Mouse (Mus musculus): ENCODE results near the gene Reps2. TPM values are rescaled to one million over a fixed set of nuclear protein-coding genes. Genes with fewer than 3 reads are reported as not detected.

Reps2 gene
- polyA plus RNA-seq, 1 experiment from 2014 or later: 0.09 TPM

- Histone ChIP-seq H3K9me3 (no peaks in the 10 kb centered on the region), H3K36me3 (replicated peaks) (no peaks in the 10 kb centered on the region), H3K4me1 (no peaks in the 10 kb centered on the region), H3K27ac (no peak overlapping the region), H3K27me3 (ENCODE audit: poor library complexity, severe bottlenecking) (peaks cover 79% of the 10 kb centered on the region), H3K4me3 (no peak overlapping the region)
- DNase-seq (ENCODE audit: extremely low spot score, low spot score): no peak
- WGBS: 74% methylated on average over 2 of the region's 2 CpGs
Measured at GRCm38 (mm10) chrX:162568439-162568838, 75.0 kb downstream of the Reps2 start.

- no peaks in the 10 kb centered on the region for H3K4me1 ChIP-seq
- no peak overlapping the region for H3K27ac ChIP-seq
- no peaks in the 10 kb centered on the region for H3K9me3 ChIP-seq
- no peak for DNase-seq (ENCODE audit: extremely low spot score, low spot score)
- H3K36me3 ChIP-seq (replicated peaks): no peaks in the 10 kb centered on the region
- no peak overlapping the region for H3K4me3 ChIP-seq
- WGBS: 92% methylated on average over 4 of the region's 4 CpGs
- peaks cover 77% of the 10 kb centered on the region for H3K27me3 ChIP-seq (ENCODE audit: poor library complexity, severe bottlenecking)
Measured at GRCm38 (mm10) chrX:162565501-162565900, 77.9 kb downstream of the Reps2 start.

GRCm38 (mm10) chrX:162556459-162556841 lies 87.0 kb downstream of the Reps2 start:
- no peak overlapping the region for H3K27ac ChIP-seq
- peaks cover 88% of the 10 kb centered on the region for H3K27me3 ChIP-seq (ENCODE audit: poor library complexity, severe bottlenecking)
- H3K36me3 ChIP-seq (replicated peaks): no peaks in the 10 kb centered on the region
- no peaks in the 10 kb centered on the region for H3K4me1 ChIP-seq
- H3K4me3 ChIP-seq: no peak overlapping the region
- no peak for DNase-seq (ENCODE audit: extremely low spot score, low spot score)
- H3K9me3 ChIP-seq: no peaks in the 10 kb centered on the region
- WGBS: 87% methylated on average over 6 of the region's 6 CpGs

GRCm38 (mm10) chrX:162555729-162556458 lies 87.6 kb downstream of the Reps2 start:
- Histone ChIP-seq H3K36me3 (replicated peaks) (no peaks in the 10 kb centered on the region), H3K27me3 (ENCODE audit: poor library complexity, severe bottlenecking) (peaks cover 88% of the 10 kb centered on the region), H3K4me1 (no peaks in the 10 kb centered on the region), H3K27ac (no peak overlapping the region), H3K9me3 (no peaks in the 10 kb centered on the region), H3K4me3 (no peak overlapping the region)
- no peak for DNase-seq (ENCODE audit: extremely low spot score, low spot score)
- 100% methylated on average over 1 of the region's 1 CpGs for WGBS

GRCm38 (mm10) chrX:162554513-162554912 lies 88.9 kb downstream of the Reps2 start:
- H3K9me3 ChIP-seq: no peaks in the 10 kb centered on the region
- DNase-seq (ENCODE audit: extremely low spot score, low spot score): no peak
- H3K4me3 ChIP-seq: no peak overlapping the region
- no peaks in the 10 kb centered on the region for H3K36me3 ChIP-seq (replicated peaks)
- H3K27ac ChIP-seq: no peak overlapping the region
- peaks cover 90% of the 10 kb centered on the region for H3K27me3 ChIP-seq (ENCODE audit: poor library complexity, severe bottlenecking)
- 89% methylated on average over 3 of the region's 3 CpGs for WGBS
- no peaks in the 10 kb centered on the region for H3K4me1 ChIP-seq

GRCm38 (mm10) chrX:162552383-162552782 lies 91.1 kb downstream of the Reps2 start:
- 60% methylated on average over 8 of the region's 8 CpGs for WGBS
- Histone ChIP-seq H3K27me3 (ENCODE audit: poor library complexity, severe bottlenecking) (peaks cover 91% of the 10 kb centered on the region), H3K4me1 (no peaks in the 10 kb centered on the region), H3K27ac (no peak overlapping the region), H3K4me3 (no peak overlapping the region), H3K36me3 (replicated peaks) (no peaks in the 10 kb centered on the region), H3K9me3 (no peaks in the 10 kb centered on the region)
- no peak for DNase-seq (ENCODE audit: extremely low spot score, low spot score)

GRCm38 (mm10) chrX:162545037-162545436 lies 98.4 kb downstream of the Reps2 start:
- Histone ChIP-seq H3K4me1 (no peaks in the 10 kb centered on the region), H3K9me3 (no peaks in the 10 kb centered on the region), H3K27me3 (ENCODE audit: poor library complexity, severe bottlenecking) (peaks cover 90% of the 10 kb centered on the region), H3K4me3 (no peak overlapping the region), H3K36me3 (replicated peaks) (no peaks in the 10 kb centered on the region), H3K27ac (no peak overlapping the region)
- DNase-seq (ENCODE audit: extremely low spot score, low spot score): no peak

- H3K9me3 ChIP-seq: no peaks in the 10 kb centered on the region
- no peaks in the 10 kb centered on the region for H3K4me1 ChIP-seq
- WGBS: 73% methylated on average over 1 of the region's 1 CpGs
- DNase-seq (ENCODE audit: extremely low spot score, low spot score): no peak
- no peak overlapping the region for H3K4me3 ChIP-seq
- peaks cover 92% of the 10 kb centered on the region for H3K27me3 ChIP-seq (ENCODE audit: poor library complexity, severe bottlenecking)
- no peaks in the 10 kb centered on the region for H3K36me3 ChIP-seq (replicated peaks)
- no peak overlapping the region for H3K27ac ChIP-seq
Measured at GRCm38 (mm10) chrX:162542576-162543227, 100.7 kb downstream of the Reps2 start.

- 98% methylated on average over 1 of the region's 1 CpGs for WGBS
- Histone ChIP-seq H3K4me1 (no peaks in the 10 kb centered on the region), H3K27ac (no peak overlapping the region), H3K4me3 (no peak overlapping the region), H3K36me3 (replicated peaks) (no peaks in the 10 kb centered on the region), H3K9me3 (no peaks in the 10 kb centered on the region), H3K27me3 (ENCODE audit: poor library complexity, severe bottlenecking) (peaks cover 86% of the 10 kb centered on the region)
- DNase-seq (ENCODE audit: extremely low spot score, low spot score): no peak
Measured at GRCm38 (mm10) chrX:162541961-162542360, 101.5 kb downstream of the Reps2 start.

GRCm38 (mm10) chrX:162531016-162531415 lies 112.4 kb downstream of the Reps2 start:
- H3K36me3 ChIP-seq (replicated peaks): no peaks in the 10 kb centered on the region
- no peak overlapping the region for H3K27ac ChIP-seq
- no peaks in the 10 kb centered on the region for H3K9me3 ChIP-seq
- no peak overlapping the region for H3K4me3 ChIP-seq
- H3K4me1 ChIP-seq: no peaks in the 10 kb centered on the region
- DNase-seq (ENCODE audit: extremely low spot score, low spot score): no peak
- peaks cover 74% of the 10 kb centered on the region for H3K27me3 ChIP-seq (ENCODE audit: poor library complexity, severe bottlenecking)
- 99% methylated on average over 2 of the region's 2 CpGs for WGBS

- 33% methylated on average over 2 of the region's 2 CpGs for WGBS
- Histone ChIP-seq H3K4me1 (no peaks in the 10 kb centered on the region), H3K9me3 (no peaks in the 10 kb centered on the region), H3K27me3 (ENCODE audit: poor library complexity, severe bottlenecking) (peaks cover 79% of the 10 kb centered on the region), H3K27ac (no peak overlapping the region), H3K36me3 (replicated peaks) (no peaks in the 10 kb centered on the region), H3K4me3 (no peak overlapping the region)
- no peak for DNase-seq (ENCODE audit: extremely low spot score, low spot score)
Measured at GRCm38 (mm10) chrX:162527240-162527639, 116.2 kb downstream of the Reps2 start.

- no peaks in the 10 kb centered on the region for H3K9me3 ChIP-seq
- DNase-seq (ENCODE audit: extremely low spot score, low spot score): no peak
- peaks cover 97% of the 10 kb centered on the region for H3K27me3 ChIP-seq (ENCODE audit: poor library complexity, severe bottlenecking)
- no peaks in the 10 kb centered on the region for H3K36me3 ChIP-seq (replicated peaks)
- no peaks in the 10 kb centered on the region for H3K4me1 ChIP-seq
- no peak overlapping the region for H3K4me3 ChIP-seq
- no peak overlapping the region for H3K27ac ChIP-seq
- WGBS: 78% methylated on average over 9 of the region's 9 CpGs
Measured at GRCm38 (mm10) chrX:162521831-162522514, 121.5 kb downstream of the Reps2 start.

- no peak for DNase-seq (ENCODE audit: extremely low spot score, low spot score)
- no peaks in the 10 kb centered on the region for H3K36me3 ChIP-seq (replicated peaks)
- no peaks in the 10 kb centered on the region for H3K9me3 ChIP-seq
- WGBS: 61% methylated on average over 4 of the region's 4 CpGs
- peaks cover 97% of the 10 kb centered on the region for H3K27me3 ChIP-seq (ENCODE audit: poor library complexity, severe bottlenecking)
- no peaks in the 10 kb centered on the region for H3K4me1 ChIP-seq
- H3K4me3 ChIP-seq: no peak overlapping the region
- H3K27ac ChIP-seq: no peak overlapping the region
Measured at GRCm38 (mm10) chrX:162521197-162521596, 122.3 kb downstream of the Reps2 start.
